Mouse (Mus musculus) activated CD4-positive, CD25-positive, alpha-beta regulatory T cell, adult 4 months (primary cell): ENCODE data around the gene Cd52. TPM values are rescaled to one million over a fixed set of nuclear protein-coding genes. Genes with fewer than 3 reads are reported as not detected.
"Not testable (repeated sequence)": the region's sequence is repeated elsewhere in the genome, so short reads cannot be mapped to it uniquely, and the experiment has no call there.

Experiments
- ATAC-seq: one replicate; pipeline ENCODE4 v1.8.0; 2017
- polyA plus RNA-seq, 2 experiments: library from polyadenylated mRNA; unstranded; fragments of 100-300 nt; shearing (Covaris generic); gene quantifications; one replicate each; pipeline ENCODE4 v1.2.1; 2017

The Cd52 gene
- polyA plus RNA-seq = 1,000 to 10,000 TPM; 3,607 to 4,442 TPM

DNA sequence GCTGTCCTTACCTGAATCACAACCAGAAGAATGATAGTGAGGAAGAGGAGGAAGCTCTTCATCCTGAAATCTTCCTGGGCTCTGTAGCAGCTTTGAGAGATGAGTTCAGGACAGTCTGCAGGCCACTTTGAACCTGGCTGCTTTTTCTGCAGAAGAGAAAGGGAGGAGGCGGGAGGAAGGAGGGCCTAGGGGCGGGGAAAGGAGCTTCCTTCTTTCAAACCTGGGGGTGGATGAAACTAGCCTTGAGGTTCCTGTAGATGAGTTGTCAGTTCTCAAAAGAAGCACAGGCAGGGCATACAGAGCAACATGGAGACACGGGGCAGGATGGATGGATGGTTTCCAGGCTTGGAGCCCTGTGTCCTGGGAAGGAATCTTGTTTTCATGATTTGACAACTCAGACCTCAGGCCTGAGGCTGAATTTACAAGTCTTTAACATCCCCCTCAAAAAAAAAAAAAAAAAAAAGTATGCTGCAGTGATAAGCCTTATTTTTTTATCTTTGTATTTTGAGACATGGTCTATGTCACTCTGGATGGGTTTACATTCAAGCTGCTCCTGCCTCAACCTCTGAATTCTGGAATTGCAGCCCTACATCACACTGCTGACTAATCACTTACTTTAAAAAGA, at the start of gene Cd52:
Gene Cd52 (minus strand): TSS at position 160 of the 625 bp plus-strand sequence.
- ATAC-seq = peak; percentile 47

DNA sequence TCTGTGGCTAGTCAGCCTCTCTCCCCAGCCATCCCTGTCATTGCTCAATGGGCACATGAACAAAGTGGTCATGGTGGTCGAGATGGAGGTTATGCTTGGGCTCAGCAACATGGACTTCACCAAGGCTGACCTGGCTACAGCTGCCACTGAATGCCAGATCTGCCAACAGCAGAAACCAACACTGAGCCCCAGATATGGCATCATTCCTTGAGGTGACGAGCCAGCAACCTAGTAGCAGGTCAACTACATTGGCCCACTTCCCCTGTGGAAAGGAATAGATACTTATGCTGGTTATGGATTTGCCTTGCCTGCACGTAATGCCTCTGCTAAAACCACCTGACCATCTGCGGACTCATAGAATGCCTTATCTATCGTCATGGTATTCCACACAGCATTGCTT, 49.4 kb upstream of the Cd52 start:
- ATAC-seq = not testable (repeated sequence)

GRCm38 (mm10) chr4:134138857-134139256, 44.0 kb upstream of the Cd52 start:
- no peak for ATAC-seq

GRCm38 (mm10) chr4:134136280-134136926, 41.5 kb upstream of the Cd52 start:
- no peak for ATAC-seq

DNA sequence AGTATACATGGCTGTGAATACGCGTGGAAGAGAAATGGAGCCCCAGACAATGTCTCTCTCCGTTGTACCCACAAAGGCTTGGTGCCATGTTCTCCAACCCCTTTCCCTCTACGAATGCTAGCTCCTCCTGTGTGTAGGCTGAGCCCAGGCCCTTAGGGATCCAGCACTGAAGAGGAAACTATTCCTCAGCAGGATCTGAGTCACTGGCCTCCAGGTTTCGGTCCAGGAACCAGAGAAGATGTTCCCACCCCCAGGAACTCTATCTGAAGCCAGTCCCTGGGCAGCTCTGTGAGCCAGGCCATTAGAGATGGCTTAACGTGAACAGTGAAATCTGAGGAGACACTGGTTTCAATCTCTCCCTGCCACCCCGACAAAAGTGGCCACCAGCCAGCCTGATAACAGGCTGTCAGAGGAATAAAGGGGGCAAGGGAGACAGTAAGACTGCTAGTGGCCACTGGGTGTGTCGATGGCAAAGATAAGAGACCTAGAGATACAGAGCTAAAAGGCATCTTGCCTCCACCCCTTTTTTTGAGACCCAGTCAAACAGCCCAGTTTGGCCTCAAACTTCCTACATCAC, 37.7 kb upstream of the Cd52 start:
- ATAC-seq = no peak

GRCm38 (mm10) chr4:134132117-134132516, 37.2 kb upstream of the Cd52 start:
- no peak for ATAC-seq

- no peak for ATAC-seq
Measured at GRCm38 (mm10) chr4:134129482-134129881, 34.6 kb upstream of the Cd52 start.

DNA sequence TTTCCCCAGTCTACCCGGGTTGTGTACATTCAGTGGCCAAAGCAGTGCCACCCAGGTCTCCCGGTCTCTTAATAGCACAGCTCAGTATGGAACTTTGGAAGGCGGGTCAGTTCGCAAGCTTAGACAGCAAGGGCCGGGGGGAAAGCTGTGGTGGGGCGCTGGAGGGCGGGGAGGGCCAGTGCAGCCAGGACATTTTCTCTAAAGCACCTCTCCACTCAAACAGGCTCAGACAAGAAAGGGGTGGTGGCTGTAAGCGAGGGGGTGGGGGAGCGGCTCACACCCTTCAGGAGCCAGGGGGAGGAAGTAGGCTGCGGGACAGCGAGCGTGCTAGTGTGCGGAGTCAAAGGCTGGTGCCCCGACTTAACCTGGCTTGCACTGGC, 34.1 kb upstream of the Cd52 start:
- peak; percentile 50 for ATAC-seq

GRCm38 (mm10) chr4:134128221-134128982, 33.5 kb upstream of the Cd52 start, which contains the start of gene Sh3bgrl3:
Gene Sh3bgrl3, minus strand, starts transcription at chr4:134128789.
- ATAC-seq = peak; percentile 81

- no peak for ATAC-seq
Measured at GRCm38 (mm10) chr4:134127793-134128192, 32.9 kb upstream of the Cd52 start.

GRCm38 (mm10) chr4:134127121-134127455, 32.2 kb upstream of the Cd52 start:
- ATAC-seq = no peak

GRCm38 (mm10) chr4:134126300-134127120, 31.6 kb upstream of the Cd52 start:
- no peak for ATAC-seq

- ATAC-seq = no peak
Measured at GRCm38 (mm10) chr4:134125383-134126060, 30.6 kb upstream of the Cd52 start.

GRCm38 (mm10) chr4:134123680-134124551, 29.0 kb upstream of the Cd52 start:
- ATAC-seq = peak; percentile 21

DNA sequence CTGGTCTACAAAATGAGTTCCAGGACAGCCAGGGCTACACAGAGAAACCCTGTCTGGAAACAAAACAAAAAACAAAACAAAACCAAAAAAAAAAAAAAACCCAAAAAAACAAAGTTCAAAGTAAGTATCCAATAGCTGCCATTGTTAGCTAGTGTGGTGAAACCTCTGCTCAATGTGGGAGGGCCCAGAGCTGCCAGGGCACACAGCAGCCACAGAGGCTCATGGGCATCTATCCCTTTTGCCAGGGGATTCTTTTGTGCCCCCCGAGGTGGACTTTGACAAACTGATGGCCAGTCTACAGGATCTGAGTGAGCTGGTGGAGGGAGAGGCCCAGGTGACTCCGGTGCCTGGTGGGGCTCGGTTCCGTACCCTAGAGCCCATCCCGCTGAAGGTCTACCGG, 28.3 kb upstream of the Cd52 start:
- ATAC-seq = no peak

- no peak for ATAC-seq
Measured at GRCm38 (mm10) chr4:134122281-134122680, 27.4 kb upstream of the Cd52 start.

DNA sequence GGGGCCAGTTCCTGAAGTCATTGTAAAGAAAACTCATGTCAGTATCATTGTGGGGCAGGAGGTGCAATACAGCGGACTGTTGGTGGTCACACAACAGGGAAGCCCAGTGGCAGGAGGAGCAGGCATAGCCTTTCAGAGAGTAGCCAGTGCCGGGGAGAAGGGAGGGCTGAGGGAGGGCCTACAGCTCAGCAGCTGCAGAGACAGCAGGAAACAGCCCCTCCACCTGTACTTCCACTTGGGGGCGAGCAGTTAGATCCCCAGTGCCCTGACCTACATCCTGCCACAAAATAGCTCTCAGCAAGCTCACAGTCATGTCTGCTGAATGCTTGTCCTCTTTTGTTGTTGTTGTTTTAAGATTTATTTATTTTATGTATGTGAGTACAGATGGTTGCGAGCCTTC, 26.7 kb upstream of the Cd52 start:
- peak; percentile 42 for ATAC-seq

GRCm38 (mm10) chr4:134120916-134121315, 26.0 kb upstream of the Cd52 start:
- no peak for ATAC-seq

- ATAC-seq = no peak
Measured at GRCm38 (mm10) chr4:134120192-134120805, 25.4 kb upstream of the Cd52 start.

DNA sequence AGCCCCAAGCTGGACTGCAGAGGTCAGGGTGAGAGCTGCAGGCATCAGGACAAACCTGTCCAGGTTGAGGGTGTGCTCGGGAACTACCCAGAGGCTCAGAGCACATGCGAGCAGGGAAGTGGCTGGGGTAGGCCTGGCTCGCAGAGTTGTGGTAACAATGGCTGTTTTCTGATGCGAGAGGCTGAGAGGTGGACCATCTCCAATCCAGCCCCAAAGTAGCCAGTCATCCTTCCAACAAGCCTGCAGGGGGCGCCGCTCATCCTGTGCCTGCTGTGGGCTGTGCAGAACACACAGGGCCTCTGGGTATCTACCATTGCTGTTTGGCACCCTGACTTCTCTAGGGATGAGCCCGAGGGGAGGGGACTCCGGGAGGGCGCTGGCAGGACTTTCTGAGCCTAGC, 24.8 kb upstream of the Cd52 start:
- ATAC-seq = no peak
